Mouse (Mus musculus) ES-E14 (cell line): ENCODE measurements around the gene Msgn1. TPM values are rescaled to one million over a fixed set of nuclear protein-coding genes. Genes with fewer than 3 reads are reported as not detected.
A peak's percentile ranks its signal among the peaks of the same experiment; 100 is the strongest.

Experiments
- DNase-seq: peaks from one replicate; pipeline ENCODE4 v3.0.0-alpha.2; 2013; ENCODE audit warnings: low read depth, low spot score
- H3K27ac ChIP-seq: 2 replicates; pipeline ENCODE4 v1.5.1; 2012; ENCODE audit warnings: low read depth, mild to moderate bottlenecking, low read length, moderate library complexity, mixed read lengths; ENCODE audit not compliant: poor library complexity, insufficient read depth, severe bottlenecking
- H3K36me3 ChIP-seq: 2 replicates; pipeline ENCODE4 v1.6.1; 2012; ENCODE audit warnings: mild to moderate bottlenecking, low read length, moderate library complexity, mixed read lengths; ENCODE audit not compliant: control insufficient read depth, poor library complexity, insufficient read depth, severe bottlenecking
- H3K4me1 ChIP-seq, 2 experiments: fragments of 150-350 bp in 1 of 2; sonication (generic) in 1 of 2; 2 replicates each; pipeline ENCODE4 v1.6.1; 2012; ENCODE audit warnings: low read length in 2 of 2, mild to moderate bottlenecking in 1 of 2, mixed read lengths in 1 of 2; ENCODE audit not compliant: control insufficient read depth in 2 of 2, insufficient read depth in 2 of 2, poor library complexity in 1 of 2
- H3K4me3 ChIP-seq, 2 experiments: fragments of 150-350 bp in 1 of 2; sonication (generic) in 1 of 2; 2 replicates each; pipeline ENCODE4 v1.5.1; 2012; ENCODE audit warnings: low read length in 2 of 2, low read depth in 1 of 2, mild to moderate bottlenecking in 1 of 2, mixed read lengths in 1 of 2; ENCODE audit not compliant: insufficient read depth in 1 of 2, poor library complexity in 1 of 2, severe bottlenecking in 1 of 2
- H3K9ac ChIP-seq: 2 replicates; pipeline ENCODE4 v1.6.1; 2012; ENCODE audit warnings: low read depth, mild to moderate bottlenecking, low read length, mixed read lengths; ENCODE audit not compliant: poor library complexity, insufficient read depth, severe bottlenecking
- H3K9me3 ChIP-seq: fragments of 150-350 bp; sonication (generic); 2 replicates; pipeline ENCODE4 v1.6.1; 2012; ENCODE audit warnings: low read depth, mild to moderate bottlenecking, low read length; ENCODE audit not compliant: control insufficient read depth, insufficient read depth
- CHD2 ChIP-seq: IDR thresholded peaks from 2 replicates; pipeline ENCODE4 v1.6.1; 2014; ENCODE audit warnings: mild to moderate bottlenecking, low read depth, low read length, inconsistent platforms
- HCFC1 ChIP-seq: IDR thresholded peaks from 2 replicates; pipeline ENCODE4 v1.6.1; 2012; ENCODE audit warnings: low read length, inconsistent platforms, borderline replicate concordance; ENCODE audit not compliant: insufficient read depth
- MAFK ChIP-seq: IDR thresholded peaks from 2 replicates; pipeline ENCODE4 v1.6.1; 2014; ENCODE audit warnings: mild to moderate bottlenecking, low read depth, low read length, inconsistent platforms; ENCODE audit not compliant: insufficient read depth
- ZC3H11A ChIP-seq: IDR thresholded peaks from 2 replicates; pipeline ENCODE4 v1.6.1; 2012; ENCODE audit warnings: low read depth, mild to moderate bottlenecking, inconsistent platforms, low read length, borderline replicate concordance
- ZNF384 ChIP-seq: IDR thresholded peaks from 2 replicates; pipeline ENCODE4 v1.6.1; 2012; ENCODE audit warnings: low read depth, low read length, inconsistent platforms
- in situ Hi-C, 2 experiments: fragments of 600-800 bp; cut with MboI; formaldehyde crosslinking; loops; one replicate each; pipeline ENCODE4 v1.15.1; 2025; ENCODE audit warnings: low sequenced_read_pairs in 2 of 2, inconsistent platforms in 1 of 2; ENCODE audit not compliant: unreplicated experiment in 2 of 2
- total RNA-seq: library from RNA; depleted of rRNA; stranded (reverse); fragments of 300-350 nt; gene quantifications from 2 replicates; pipeline ENCODE4 v1.2.3, GENCODE M21; 2012

The Msgn1 gene
- total RNA-seq, 1 experiment: not detected

DNA sequence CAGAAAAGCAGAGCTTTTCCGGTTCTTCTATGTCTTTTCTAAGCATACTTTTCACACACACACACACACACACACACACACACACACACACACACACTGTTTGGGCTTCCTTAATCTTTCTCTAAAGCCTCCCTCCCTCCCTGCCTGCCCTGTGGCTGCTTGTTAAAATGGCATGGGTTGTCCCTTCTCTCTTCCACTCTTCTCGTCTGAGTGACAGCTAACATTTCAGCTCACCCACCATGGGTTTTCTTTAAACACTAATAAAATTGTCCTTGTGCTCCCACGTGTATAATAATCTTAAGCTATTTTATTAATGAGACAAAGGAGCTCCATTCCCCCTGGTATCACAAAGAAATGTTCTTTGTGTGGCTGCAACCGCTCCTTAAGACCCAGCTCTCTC is 10.7 kb downstream of the Msgn1 start:
- peaks cover 4 to 18% of the 10 kb centered on the region in 2 experiments; a peak in 3 of 4 replicates for H3K4me1 ChIP-seq
- TF ChIP-seq HCFC1 (no peak), ZC3H11A (no peak), CHD2 (no peak), MAFK (no peak), ZNF384 (no peak)
- in situ Hi-C loops: loop anchor here in 1 of 2 experiments (25.0 kb wide), 2 partner anchors 336 to 586 kb away; no protein-coding TSS in a partner anchor
- H3K4me3 ChIP-seq: no peak overlapping the region
- no peaks in the 10 kb centered on the region for H3K9me3 ChIP-seq
- H3K9ac ChIP-seq: no peak overlapping the region
- DNase-seq: no peak
- H3K27ac ChIP-seq: peak overlapping the region; percentile 49; the same call in 1 of the 2 replicates
- H3K36me3 ChIP-seq: no peaks in the 10 kb centered on the region

GRCm38 (mm10) chr12:11196830-11197229 is 11.9 kb downstream of the Msgn1 start:
- no peak for DNase-seq
- Histone ChIP-seq H3K9me3 (no peaks in the 10 kb centered on the region), H3K36me3 (no peaks in the 10 kb centered on the region), H3K4me1 (peaks cover 4 to 18% of the 10 kb centered on the region in 2 experiments; a peak in 3 of 4 replicates), H3K4me3 (no peak overlapping the region), H3K9ac (no peak overlapping the region), H3K27ac (no peak overlapping the region; the same call in 1 of the 2 replicates)
- TF ChIP-seq CHD2 (no peak), ZNF384 (no peak), ZC3H11A (no peak), MAFK (no peak), HCFC1 (no peak)
- in situ Hi-C loops: loop anchor here in 1 of 2 experiments (25.0 kb wide), 2 partner anchors 335 to 585 kb away; no protein-coding TSS in a partner anchor

GRCm38 (mm10) chr12:11196142-11196597 is 12.6 kb downstream of the Msgn1 start:
- DNase-seq: peak; percentile 54
- H3K9me3 ChIP-seq: no peaks in the 10 kb centered on the region
- H3K4me1 ChIP-seq: peaks cover 4 to 18% of the 10 kb centered on the region in 2 experiments; a peak in 3 of 4 replicates
- H3K9ac ChIP-seq: no peak overlapping the region
- H3K27ac ChIP-seq: no peak overlapping the region
- TF ChIP-seq ZC3H11A (peak; percentile 82; the same call in 1 of the 2 replicates), MAFK (no peak), HCFC1 (no peak)
- no peak overlapping the region for H3K4me3 ChIP-seq
- no peaks in the 10 kb centered on the region for H3K36me3 ChIP-seq
- in situ Hi-C loops: loop anchor here in 1 of 2 experiments (25.0 kb wide), 2 partner anchors 334 to 584 kb away; no protein-coding TSS in a partner anchor

GRCm38 (mm10) chr12:11195031-11195430 is 13.7 kb downstream of the Msgn1 start:
- Histone ChIP-seq H3K4me1 (peaks cover 4 to 18% of the 10 kb centered on the region in 2 experiments; a peak in 3 of 4 replicates), H3K4me3 (no peak overlapping the region), H3K27ac (no peak overlapping the region), H3K9me3 (no peaks in the 10 kb centered on the region), H3K36me3 (no peaks in the 10 kb centered on the region), H3K9ac (no peak overlapping the region)
- TF ChIP-seq HCFC1 (no peak), MAFK (no peak), ZC3H11A (no peak), CHD2 (no peak), ZNF384 (no peak)
- in situ Hi-C loops: loop anchor here in 1 of 2 experiments (25.0 kb wide), 2 partner anchors 333 to 583 kb away; no protein-coding TSS in a partner anchor
- no peak for DNase-seq
